Mouse (Mus musculus) left cerebral cortex, adult 11 months (tissue): ENCODE measurements around the gene Papss2.

Source experiments
- DNase-seq: peaks from one replicate; pipeline ENCODE4 v3.0.0; 2022; ENCODE audit warnings: low spot score

Gene Papss2

GRCm38 (mm10) chr19:32595506-32596286, at the start of gene Papss2:
Gene Papss2 (plus strand): TSS chr19:32595790.
- no peak for DNase-seq

DNA sequence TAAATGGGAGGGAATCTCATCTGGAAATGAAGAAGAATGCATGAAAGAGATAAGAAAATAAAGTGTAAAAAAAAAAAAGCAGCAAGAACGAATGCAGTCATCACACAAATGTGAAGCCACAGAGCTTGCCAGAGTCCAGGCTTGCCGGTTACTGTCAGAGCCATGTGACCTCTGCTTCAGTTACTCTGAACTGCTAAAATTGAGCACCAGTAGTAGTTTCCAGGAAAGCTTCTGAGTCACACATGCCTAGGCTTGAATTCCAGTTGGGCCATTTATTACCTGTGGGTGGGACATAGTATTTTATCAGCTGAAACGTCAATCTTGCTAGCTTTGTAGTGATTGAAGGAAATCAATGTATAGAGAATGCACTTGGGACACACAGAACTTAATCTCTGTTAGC, 48.2 kb upstream of the Papss2 start:
- no peak for DNase-seq

GRCm38 (mm10) chr19:32548202-32548601, 47.4 kb upstream of the Papss2 start:
- DNase-seq: no peak

GRCm38 (mm10) chr19:32550446-32550845, 45.1 kb upstream of the Papss2 start:
- no peak for DNase-seq

DNA sequence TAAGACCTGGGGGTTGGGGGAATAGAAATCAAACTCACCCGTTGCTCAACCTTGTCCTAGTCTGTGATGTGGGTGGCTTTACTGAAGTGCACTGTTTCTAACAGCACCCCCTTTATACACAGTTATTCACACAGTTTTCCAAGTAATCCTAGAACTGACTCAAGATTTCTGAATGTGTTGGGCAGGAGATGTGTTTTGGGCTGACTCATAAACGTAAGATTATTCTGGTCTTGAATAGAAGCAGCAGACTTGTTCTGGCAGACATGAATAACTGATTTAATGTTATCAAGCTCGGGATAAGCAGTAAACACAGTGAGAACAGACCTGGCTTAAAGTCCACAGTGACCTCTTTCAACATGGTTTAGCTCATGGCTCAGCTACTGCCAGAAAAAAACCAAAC, 44.1 kb upstream of the Papss2 start:
- DNase-seq: no peak

GRCm38 (mm10) chr19:32552106-32552505, 43.5 kb upstream of the Papss2 start:
- DNase-seq: no peak

GRCm38 (mm10) chr19:32553310-32553709, 42.3 kb upstream of the Papss2 start:
- DNase-seq: no peak

GRCm38 (mm10) chr19:32555257-32555656, 40.3 kb upstream of the Papss2 start:
- no peak for DNase-seq

DNA sequence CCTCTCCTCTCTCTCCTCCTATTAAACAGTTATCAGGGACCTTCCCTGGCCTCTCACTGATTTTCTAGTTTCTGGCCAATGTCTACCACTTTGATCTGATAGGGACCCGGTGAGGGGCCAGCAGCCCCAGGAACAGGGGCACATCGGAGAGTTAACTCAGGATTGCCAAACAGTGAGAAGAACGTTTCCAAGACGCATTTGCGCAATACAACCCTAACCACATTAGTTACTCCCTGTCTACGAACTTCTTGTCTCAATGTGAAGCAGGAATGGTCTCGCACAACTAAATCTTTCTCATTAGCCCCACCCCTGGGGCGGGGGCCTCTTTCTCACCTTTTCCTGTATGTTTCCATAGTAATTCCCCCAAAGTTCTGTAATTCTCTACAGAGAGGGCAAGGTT, 28.6 kb upstream of the Papss2 start:
- no peak for DNase-seq

- no peak for DNase-seq
Measured at GRCm38 (mm10) chr19:32567447-32567846, 28.1 kb upstream of the Papss2 start.

DNA sequence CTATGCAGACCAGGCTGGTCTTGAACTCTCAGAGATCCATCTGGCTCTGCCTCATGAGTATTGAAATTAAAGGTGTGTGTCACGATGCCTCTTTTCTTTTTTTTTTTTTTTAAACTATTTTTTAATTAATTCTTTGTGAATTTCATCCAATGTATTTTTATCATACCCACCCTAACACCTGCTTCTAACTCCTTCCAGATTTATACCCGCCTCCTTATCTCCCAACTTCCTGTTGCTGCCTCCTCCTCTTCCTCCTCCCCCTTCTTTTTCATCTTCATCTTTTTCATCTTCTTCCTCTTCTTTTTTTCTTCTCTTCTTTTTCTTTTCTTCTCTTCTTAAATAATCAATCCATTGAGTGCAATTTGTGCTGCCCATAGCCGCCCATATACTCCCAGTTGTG, 27.1 kb upstream of the Papss2 start:
- no peak for DNase-seq

- DNase-seq: no peak
Measured at GRCm38 (mm10) chr19:32568961-32569653, 26.5 kb upstream of the Papss2 start.

GRCm38 (mm10) chr19:32569725-32570124, 25.9 kb upstream of the Papss2 start:
- DNase-seq: no peak

- no peak for DNase-seq
Measured at GRCm38 (mm10) chr19:32572191-32572590, 23.4 kb upstream of the Papss2 start.

- DNase-seq: no peak
Measured at GRCm38 (mm10) chr19:32573259-32573658, 22.3 kb upstream of the Papss2 start.

GRCm38 (mm10) chr19:32574846-32575245, 20.7 kb upstream of the Papss2 start:
- DNase-seq: no peak

- no peak for DNase-seq
Measured at GRCm38 (mm10) chr19:32577749-32578148, 17.8 kb upstream of the Papss2 start.

DNA sequence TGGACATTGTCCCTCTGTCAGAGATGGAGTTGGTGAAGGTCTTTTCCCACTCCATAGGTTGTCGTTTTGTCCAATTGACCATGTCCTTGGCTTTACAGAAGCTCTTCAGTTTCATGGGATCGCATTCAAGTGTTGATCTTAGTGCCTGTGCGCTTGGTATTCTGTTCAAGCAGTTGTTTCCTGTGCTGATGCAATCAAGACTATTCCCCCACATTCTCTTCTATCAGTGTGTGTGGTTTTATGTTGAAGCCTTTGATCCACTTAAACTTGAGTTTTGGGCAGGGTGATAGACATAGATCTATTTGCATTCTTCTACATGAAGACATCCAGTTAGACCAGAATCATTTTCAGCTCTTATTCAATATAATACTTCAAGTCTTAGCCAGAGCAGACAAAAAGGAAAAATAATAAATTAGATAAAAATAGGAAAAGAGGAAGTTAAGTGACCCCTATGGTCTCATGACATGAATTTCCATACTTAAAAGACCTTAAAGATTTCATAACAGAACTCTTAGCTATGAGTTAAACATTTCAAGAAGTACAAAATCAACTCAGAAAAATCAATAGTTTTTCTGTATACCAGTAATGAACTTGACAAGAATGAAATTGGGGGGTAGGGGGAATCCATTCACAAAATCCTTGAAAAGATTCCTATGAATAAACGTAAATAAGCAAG, 12.4 kb upstream of the Papss2 start:
- no peak for DNase-seq

GRCm38 (mm10) chr19:32587727-32588126, 7.9 kb upstream of the Papss2 start:
- DNase-seq: no peak

GRCm38 (mm10) chr19:32592749-32593148, 2.8 kb upstream of the Papss2 start:
- no peak for DNase-seq

DNA sequence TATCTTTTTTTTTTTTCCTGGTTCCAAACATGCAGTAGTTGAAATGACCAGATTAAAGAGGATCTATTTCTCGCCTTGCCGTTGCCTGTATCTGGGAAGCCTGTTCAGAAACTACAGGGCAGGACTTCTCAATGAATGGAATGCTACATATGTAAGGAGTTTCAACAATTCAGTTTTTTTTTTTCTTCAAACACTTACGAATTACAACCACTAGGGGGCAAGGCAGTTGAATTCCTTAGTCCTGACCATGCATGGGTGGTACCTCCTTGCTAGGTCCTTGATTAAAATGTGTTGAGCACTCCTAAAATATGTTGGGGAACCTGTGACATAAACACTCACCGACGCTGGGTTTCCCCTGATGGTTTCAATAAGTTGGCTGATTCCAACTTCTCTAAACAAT, 1.7 kb upstream of the Papss2 start:
- DNase-seq: no peak

GRCm38 (mm10) chr19:32595131-32595505, 472 bp upstream of the Papss2 start:
- DNase-seq: no peak

DNA sequence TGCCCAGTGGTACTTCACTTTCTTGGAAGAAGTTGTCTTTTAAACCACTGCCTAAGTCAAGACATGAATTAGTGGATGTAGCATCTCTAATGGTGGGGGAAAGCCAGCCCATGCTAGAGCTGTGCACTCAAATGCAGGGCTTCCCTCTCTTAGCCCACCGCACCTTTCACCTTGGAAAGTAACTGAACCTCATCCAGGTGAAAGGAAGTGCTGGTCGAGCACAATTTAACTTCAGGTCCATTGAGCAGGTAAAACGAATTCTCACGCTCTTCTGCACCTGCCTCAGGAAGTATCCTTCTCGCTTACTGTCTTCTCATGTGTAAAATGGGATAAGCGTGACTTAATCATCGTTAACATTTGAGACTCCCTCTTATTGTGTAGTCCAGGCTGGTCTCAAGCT, 3.4 kb downstream of the Papss2 start:
- no peak for DNase-seq
